Mouse (Mus musculus) urinary bladder, postnatal 10 days (tissue): ENCODE results near the gene Sept1.
"Not testable (repeated sequence)": the region's sequence is repeated elsewhere in the genome, so short reads cannot be mapped to it uniquely, and the experiment has no call there.

Experiments used
- DNase-seq: peaks from one replicate; pipeline ENCODE4 v3.0.0; 2022; ENCODE audit warnings: low spot score

Gene Sept1

GRCm38 (mm10) chr7:127194011-127194632, 38.8 kb downstream of the Sept1 start:
- no peak for DNase-seq

- DNase-seq = no peak
These were observed 39.9 kb downstream of the Sept1 start for GRCm38 (mm10) chr7:127192989-127193388.

GRCm38 (mm10) chr7:127190672-127191071, 42.3 kb downstream of the Sept1 start:
- DNase-seq = no peak

- no peak for DNase-seq
These were observed 44.3 kb downstream of the Sept1 start for GRCm38 (mm10) chr7:127188305-127189276.

GRCm38 (mm10) chr7:127187351-127187750, 45.6 kb downstream of the Sept1 start:
- no peak for DNase-seq

GRCm38 (mm10) chr7:127185601-127186000, 47.3 kb downstream of the Sept1 start:
- DNase-seq = no peak

GRCm38 (mm10) chr7:127184720-127185119, 48.2 kb downstream of the Sept1 start:
- no peak for DNase-seq

- no peak for DNase-seq
These were observed 49.1 kb downstream of the Sept1 start for GRCm38 (mm10) chr7:127183828-127184227.

- no peak for DNase-seq
These were observed 49.6 kb downstream of the Sept1 start for GRCm38 (mm10) chr7:127183345-127183744.

- not testable (repeated sequence) for DNase-seq
These were observed 51.2 kb downstream of the Sept1 start for GRCm38 (mm10) chr7:127181724-127182123.

GRCm38 (mm10) chr7:127180783-127181182, 52.1 kb downstream of the Sept1 start:
- no peak for DNase-seq

- DNase-seq = no peak
These were observed 56.0 kb downstream of the Sept1 start for GRCm38 (mm10) chr7:127176937-127177336.

- no peak for DNase-seq
These were observed 66.4 kb downstream of the Sept1 start for GRCm38 (mm10) chr7:127166501-127166900.

- DNase-seq = no peak
These were observed 67.1 kb downstream of the Sept1 start for GRCm38 (mm10) chr7:127165607-127166493.
